Comparison of ENCODE assay signal across 8 mouse cellular contexts in genomic region chrX:139684775-139685695, GRCm38 (mm10). TPM values are rescaled to one million over a fixed set of nuclear protein-coding genes. Genes with fewer than 3 reads are reported as not detected.
A peak's percentile ranks its signal among the peaks of the same experiment; 100 is the strongest.
DNase-seq lines count a peak whose midpoint lies in the region; ATAC-seq and TF ChIP-seq lines count a peak whose summit lies in the region.

Gene Tbc1d8b, plus strand, starts transcription at chrX:139684996.

- ATAC-seq in forebrain, embryonic 15.5 days (replicated peaks), result peak; percentile 100
- peak; percentile 79 for ATAC-seq in neutrophil, adult 5-6 weeks (ENCODE audit: extremely low read depth, insufficient number of reproducible peaks, low FRiP score, poor library complexity, severe bottlenecking)

- peak within 1 kb of the TSS; percentile 12; the same call in 1 of the 2 replicates for H3K9ac ChIP-seq in ES-Bruce4 (ENCODE audit: low read depth, poor library complexity, severe bottlenecking)
- peak within 1 kb of the TSS; percentile 40 for H3K9ac ChIP-seq in forebrain, embryonic 15.5 days (replicated peaks)

- intact Hi-C loops in heart, postnatal 25 days (cut with DNase I), result no loop called here

- H3K4me1 ChIP-seq in ES-Bruce4 (ENCODE audit: control insufficient read depth, insufficient read depth, low read length), result no peaks in the 10 kb centered on the region
- H3K4me1 ChIP-seq in forebrain, embryonic 15.5 days, result no peaks in the 10 kb centered on the region; the same call in 1 of the 2 replicates
- no peaks in the 10 kb centered on the region for H3K4me1 ChIP-seq in lung, adult 2 months (ENCODE audit: control insufficient read depth, insufficient read depth, low read length)

- no peak for TF ChIP-seq CTCF in ES-Bruce4 (IDR thresholded peaks at IDR 0.05; ENCODE audit: low read depth, low read length)
- no peak for TF ChIP-seq CTCF in lung, adult 2 months (IDR thresholded peaks at IDR 0.05; ENCODE audit: insufficient read depth, low read length)

- 13% methylated on average over 43 of the region's 43 CpGs for WGBS in forebrain, embryonic 15.5 days
- 15% methylated on average over 43 of the region's 43 CpGs for WGBS in lung, adult 2 months

- peak within 1 kb of the TSS; percentile 61 for H3K4me2 ChIP-seq in forebrain, embryonic 15.5 days (replicated peaks)

- no peaks in the 10 kb centered on the region for H3K36me3 ChIP-seq in ES-Bruce4 (ENCODE audit: control insufficient read depth, insufficient read depth, low read length, poor library complexity, severe bottlenecking)
- H3K36me3 ChIP-seq in forebrain, embryonic 15.5 days, result no peaks in the 10 kb centered on the region

- H3K27me3 ChIP-seq in ES-Bruce4 (ENCODE audit: control insufficient read depth, insufficient read depth, low read length, poor library complexity, severe bottlenecking), result no peaks in the 10 kb centered on the region
- 0 out of 2 replicates have a peak, but pooled peaks cover 3% of the 10 kb centered on the region for H3K27me3 ChIP-seq in forebrain, embryonic 15.5 days

- no peaks in the 10 kb centered on the region for H3K9me3 ChIP-seq in ES-Bruce4 (replicated peaks; ENCODE audit: control insufficient read depth, insufficient read depth, low read length, poor library complexity, severe bottlenecking)
- no peaks in the 10 kb centered on the region for H3K9me3 ChIP-seq in forebrain, embryonic 15.5 days

- peak; percentile 66 for DNase-seq in cerebellum, adult 11 months
- peak; percentile 72 for DNase-seq in heart, postnatal 25 days (ENCODE audit: low spot score)
- peak; percentile 72 to 86 for DNase-seq in layer of hippocampus, adult 18-20 months (ENCODE audit: low spot score in 2 of 2)
- peak; percentile 72 for DNase-seq in lung, adult 2 months
- DNase-seq in thymus, adult 18-20 months, result peak; percentile 50 to 57

- no peak for TF ChIP-seq EP300 in ES-Bruce4 (IDR thresholded peaks at IDR 0.05; ENCODE audit: insufficient read depth, low read depth, low read length)

- TF ChIP-seq POLR2A in ES-Bruce4 (IDR thresholded peaks at IDR 0.05; ENCODE audit: insufficient read depth, low read length), result no peak
- TF ChIP-seq POLR2A in lung, adult 2 months (IDR thresholded peaks at IDR 0.05; ENCODE audit: borderline replicate concordance, extremely low read depth, low read depth, low read length), result peak; percentile 48; the same call in 1 of the 2 replicates

- H3K4me3 ChIP-seq in ES-Bruce4 (ENCODE audit: low read depth, low read length), result peak within 1 kb of the TSS; percentile 94
- H3K4me3 ChIP-seq in forebrain, embryonic 15.5 days, result peak within 1 kb of the TSS; percentile 52
- peak within 1 kb of the TSS; percentile 94 for H3K4me3 ChIP-seq in lung, adult 2 months (replicated peaks; ENCODE audit: extremely low read depth, low read depth, low read length)

- no peak within 1 kb of the TSS for H3K27ac ChIP-seq in ES-Bruce4 (ENCODE audit: insufficient read depth, low read length)
- H3K27ac ChIP-seq in forebrain, embryonic 15.5 days (replicated peaks), result no peak within 1 kb of the TSS

RNA-seq across cellular contexts. Expression of gene Tbc1d8b, which starts in this region (rescaled TPM):
- 2.0 and 2.2 TPM in 2 replicates for polyA plus RNA-seq in ES-Bruce4 (2011; ENCODE audit: insufficient read depth, insufficient read length, low read depth, missing spikeins)
- 0.74 and 1.0 TPM in 2 replicates for polyA plus RNA-seq in forebrain, embryonic 15.5 days (2015; fragmentation: Nextera tagmentation; extraction: Ambion mirVana)
- 1 to 10 TPM; 5.2 to 5.5 TPM for total RNA-seq in heart, postnatal 25 days (2021)
- 10 to 100 TPM; 11.9 to 12.5 TPM for total RNA-seq in layer of hippocampus, adult 18-20 months (2021)
- polyA plus RNA-seq in lung, adult 2 months (2012; rRNA removed), result 1.2 and 2.1 TPM in 2 replicates
- total RNA-seq in neutrophil, adult 5-6 weeks (2017), result 7.3 and 8.0 TPM in 2 replicates
